Mouse (Mus musculus): ENCODE measurements around the gene Htra1.

Gene Htra1

GRCm38 (mm10) chr7:130935793-130936471 lies at the start of gene Htra1:
TSS of gene Htra1 (plus strand) at chr7:130936111.
- DNase-seq, result peak; percentile 54

- DNase-seq, result no peak
Measured at GRCm38 (mm10) chr7:130886246-130886645, 49.7 kb upstream of the Htra1 start.

GRCm38 (mm10) chr7:130887946-130888345 lies 48.0 kb upstream of the Htra1 start:
- DNase-seq, result no peak

GRCm38 (mm10) chr7:130890871-130891270 lies 45.0 kb upstream of the Htra1 start:
- DNase-seq, result no peak

- peak; percentile 45 for DNase-seq
Measured at GRCm38 (mm10) chr7:130892973-130893372, 42.9 kb upstream of the Htra1 start.

- no peak for DNase-seq
Measured at GRCm38 (mm10) chr7:130894931-130895617, 40.8 kb upstream of the Htra1 start.

GRCm38 (mm10) chr7:130895618-130895945 lies 40.3 kb upstream of the Htra1 start:
- DNase-seq, result no peak

- no peak for DNase-seq
Measured at GRCm38 (mm10) chr7:130896064-130896463, 39.8 kb upstream of the Htra1 start.

- DNase-seq, result no peak
Measured at GRCm38 (mm10) chr7:130897201-130897600, 38.7 kb upstream of the Htra1 start.

GRCm38 (mm10) chr7:130898373-130898772 lies 37.5 kb upstream of the Htra1 start:
- peak; percentile 17 for DNase-seq

GRCm38 (mm10) chr7:130900233-130900848 lies 35.6 kb upstream of the Htra1 start:
- no peak for DNase-seq

- DNase-seq, result no peak
Measured at GRCm38 (mm10) chr7:130902929-130903328, 33.0 kb upstream of the Htra1 start.

GRCm38 (mm10) chr7:130903505-130904074 lies 32.3 kb upstream of the Htra1 start:
- peak; percentile 63 for DNase-seq

GRCm38 (mm10) chr7:130904571-130905365 lies 31.1 kb upstream of the Htra1 start:
- no peak for DNase-seq

- no peak for DNase-seq
Measured at GRCm38 (mm10) chr7:130910841-130911240, 25.1 kb upstream of the Htra1 start.

- no peak for DNase-seq
Measured at GRCm38 (mm10) chr7:130914693-130915363, 21.1 kb upstream of the Htra1 start.

- DNase-seq, result no peak
Measured at GRCm38 (mm10) chr7:130918260-130918659, 17.7 kb upstream of the Htra1 start.

- no peak for DNase-seq
Measured at GRCm38 (mm10) chr7:130922981-130923731, 12.8 kb upstream of the Htra1 start.

- peak; percentile 25 for DNase-seq
Measured at GRCm38 (mm10) chr7:130930401-130930800, 5.5 kb upstream of the Htra1 start.

- no peak for DNase-seq
Measured at GRCm38 (mm10) chr7:130932921-130933320, 3.0 kb upstream of the Htra1 start.

- no peak for DNase-seq
Measured at GRCm38 (mm10) chr7:130934654-130935053, 1.3 kb upstream of the Htra1 start.

- no peak for DNase-seq
Measured at GRCm38 (mm10) chr7:130935421-130935792, 504 bp upstream of the Htra1 start.

All from thymus, postnatal 4 days (tissue).